Mouse (Mus musculus): ENCODE data around the gene Osbpl10. TPM values are rescaled to one million over a fixed set of nuclear protein-coding genes. Genes with fewer than 3 reads are reported as not detected.

Gene Osbpl10
- polyA plus RNA-seq, 1 experiment from 2014 or later = 1.4 TPM

DNA sequence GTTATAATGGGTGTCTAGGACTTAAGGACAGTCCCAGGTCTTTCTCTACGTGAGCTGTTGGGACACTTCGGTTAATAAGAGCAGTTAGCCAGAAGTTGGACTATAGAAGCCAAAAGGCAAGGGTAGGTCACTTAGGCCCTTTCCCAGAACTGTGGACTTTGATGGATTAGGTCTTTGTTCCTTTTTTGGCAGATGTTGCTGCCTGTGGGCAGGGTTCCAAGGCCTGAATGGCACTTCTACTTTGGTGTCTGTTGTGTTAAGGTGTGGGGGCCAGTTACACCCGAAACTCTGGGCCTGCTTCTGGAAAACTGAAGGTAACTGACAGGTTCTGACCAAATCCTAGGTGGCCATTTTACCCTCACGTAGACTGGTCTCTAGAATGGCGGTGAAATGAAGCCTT is 141.9 kb downstream of the Osbpl10 start:
- Histone ChIP-seq H3K4me1 (ENCODE audit: control insufficient read depth, insufficient read depth, low read length) (peaks cover 11% of the 10 kb centered on the region; the same call in 1 of the 2 replicates), H3K4me3 (ENCODE audit: low read length) (no peak overlapping the region), H3K9ac (ENCODE audit: low read depth, low read length) (no peak overlapping the region), H3K9me3 (ENCODE audit: control insufficient read depth, low read length) (no peaks in the 10 kb centered on the region), H3K36me3 (ENCODE audit: control insufficient read depth, insufficient read depth, low read length) (no peaks in the 10 kb centered on the region), H3K4me2 (ENCODE audit: low read depth, low read length) (no peak overlapping the region), H3K27me3 (replicated peaks; ENCODE audit: control insufficient read depth, insufficient read depth, low read length) (no peaks in the 10 kb centered on the region), H3K27ac (ENCODE audit: low read length) (no peak overlapping the region)
- ATAC-seq = peak; percentile 9; the same call in 1 of the 2 replicates
- 75% methylated on average over 5 of the region's 5 CpGs for WGBS

DNA sequence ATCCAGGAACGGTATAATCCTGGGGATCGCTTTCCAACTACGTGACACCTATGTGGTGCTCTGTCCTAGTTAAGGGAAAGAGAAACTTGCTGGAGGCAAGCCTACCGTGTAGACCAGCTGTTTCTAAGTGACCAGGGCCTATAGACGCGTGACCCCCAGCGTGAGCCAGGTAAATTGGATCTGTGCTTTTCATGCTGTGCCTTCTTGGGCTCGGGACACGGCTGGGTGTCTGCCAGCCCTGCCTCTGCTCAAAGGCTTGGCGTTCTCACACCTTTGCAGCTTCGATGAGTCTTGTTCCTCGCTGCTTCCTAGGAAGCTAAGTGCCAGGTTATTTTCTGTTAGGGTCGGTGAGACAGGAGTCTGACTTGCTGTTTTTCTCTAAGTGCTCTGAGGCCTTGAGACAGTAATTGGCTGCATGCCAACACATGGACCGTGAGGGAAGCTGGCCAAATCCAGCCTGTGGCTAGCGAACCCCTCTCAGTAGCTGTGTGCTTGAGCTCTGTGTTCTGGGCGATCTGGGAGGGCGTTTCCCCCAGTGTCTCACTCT is 142.4 kb downstream of the Osbpl10 start:
- Histone ChIP-seq H3K9me3 (ENCODE audit: control insufficient read depth, low read length) (no peaks in the 10 kb centered on the region), H3K36me3 (ENCODE audit: control insufficient read depth, insufficient read depth, low read length) (no peaks in the 10 kb centered on the region), H3K27ac (ENCODE audit: low read length) (no peak overlapping the region), H3K9ac (ENCODE audit: low read depth, low read length) (no peak overlapping the region), H3K4me2 (ENCODE audit: low read depth, low read length) (no peak overlapping the region), H3K4me3 (ENCODE audit: low read length) (no peak overlapping the region), H3K4me1 (ENCODE audit: control insufficient read depth, insufficient read depth, low read length) (peaks cover 11% of the 10 kb centered on the region; the same call in 1 of the 2 replicates), H3K27me3 (replicated peaks; ENCODE audit: control insufficient read depth, insufficient read depth, low read length) (no peaks in the 10 kb centered on the region)
- ATAC-seq = 0 out of 2 replicates have a peak, but pooled peaks have one; percentile 9
- WGBS = 62% methylated on average over 17 of the region's 17 CpGs

DNA sequence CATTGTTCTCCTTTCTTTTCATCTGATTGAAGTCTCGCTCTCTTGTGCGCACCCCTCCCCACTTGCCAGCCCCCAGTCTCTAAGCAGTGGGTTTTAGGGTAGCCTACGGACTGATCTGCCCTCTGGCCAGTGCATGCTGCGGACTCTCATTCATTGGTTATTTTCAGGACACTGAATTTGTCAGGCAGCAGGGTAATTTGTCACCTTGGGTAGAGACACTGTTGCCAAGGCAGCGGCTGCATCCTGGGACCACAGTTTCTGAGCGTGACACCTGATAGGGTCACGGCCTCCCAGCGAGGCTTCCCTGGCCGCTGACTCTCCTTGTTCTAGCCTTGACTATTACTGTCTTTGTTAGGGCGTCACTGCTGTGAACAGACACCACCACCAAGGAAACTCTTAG is 149.0 kb downstream of the Osbpl10 start:
- no peaks in the 10 kb centered on the region for H3K27me3 ChIP-seq (replicated peaks; ENCODE audit: control insufficient read depth, insufficient read depth, low read length)
- no peak overlapping the region for H3K9ac ChIP-seq (ENCODE audit: low read depth, low read length)
- H3K4me1 ChIP-seq (ENCODE audit: control insufficient read depth, insufficient read depth, low read length) = no peaks in the 10 kb centered on the region
- no peak overlapping the region for H3K27ac ChIP-seq (ENCODE audit: low read length)
- no peaks in the 10 kb centered on the region for H3K9me3 ChIP-seq (ENCODE audit: control insufficient read depth, low read length)
- WGBS = 77% methylated on average over 10 of the region's 10 CpGs
- no peak overlapping the region for H3K4me2 ChIP-seq (ENCODE audit: low read depth, low read length)
- H3K4me3 ChIP-seq (ENCODE audit: low read length) = no peak overlapping the region
- H3K36me3 ChIP-seq (ENCODE audit: control insufficient read depth, insufficient read depth, low read length) = no peaks in the 10 kb centered on the region
- ATAC-seq = no peak

DNA sequence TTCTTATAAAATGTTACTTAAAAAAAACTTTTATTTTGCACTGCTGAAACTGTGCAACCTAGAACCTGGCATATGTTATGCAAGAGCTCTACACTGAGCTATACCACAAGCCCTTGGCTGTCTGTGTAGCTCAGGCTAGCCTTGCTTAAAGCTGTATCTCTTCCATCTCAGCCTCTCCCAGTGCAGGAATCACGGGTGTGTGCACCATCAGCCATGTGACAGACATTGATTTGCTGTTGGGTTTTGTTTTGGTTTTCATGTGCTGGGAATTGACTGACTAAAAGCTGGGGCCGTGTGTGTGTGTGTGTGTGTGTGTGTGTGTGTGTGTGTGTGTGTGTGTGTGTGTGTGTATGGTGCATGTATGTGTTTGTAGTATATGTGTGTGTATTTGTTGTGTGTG is 155.6 kb downstream of the Osbpl10 start:
- Histone ChIP-seq H3K27ac (ENCODE audit: low read length) (no peak overlapping the region), H3K9me3 (ENCODE audit: control insufficient read depth, low read length) (no peaks in the 10 kb centered on the region), H3K4me3 (ENCODE audit: low read length) (no peak overlapping the region), H3K27me3 (replicated peaks; ENCODE audit: control insufficient read depth, insufficient read depth, low read length) (no peaks in the 10 kb centered on the region), H3K36me3 (ENCODE audit: control insufficient read depth, insufficient read depth, low read length) (no peaks in the 10 kb centered on the region), H3K9ac (ENCODE audit: low read depth, low read length) (no peak overlapping the region), H3K4me2 (ENCODE audit: low read depth, low read length) (no peak overlapping the region), H3K4me1 (ENCODE audit: control insufficient read depth, insufficient read depth, low read length) (no peaks in the 10 kb centered on the region)
- ATAC-seq = no peak
- 61% methylated on average over 2 of the region's 2 CpGs for WGBS

DNA sequence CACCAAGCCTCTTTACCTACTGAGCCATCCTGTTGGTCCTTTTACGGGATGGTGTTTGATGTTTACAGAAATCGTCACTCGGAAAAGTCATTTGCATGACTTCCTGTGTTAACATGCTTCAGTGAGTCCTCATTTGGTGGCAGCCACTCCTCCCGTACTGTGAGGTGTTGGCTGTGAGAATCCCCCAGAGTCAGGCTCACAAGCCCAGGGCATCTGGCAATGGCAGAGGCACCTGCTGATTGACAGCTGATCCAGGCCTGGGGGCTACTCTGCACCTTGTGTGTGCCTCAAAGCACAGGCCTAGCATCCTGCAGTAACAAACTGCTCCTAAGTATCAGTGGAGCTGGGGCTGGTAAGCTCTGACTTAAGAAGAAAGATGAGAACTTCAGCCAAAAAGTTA is 156.4 kb downstream of the Osbpl10 start:
- Histone ChIP-seq H3K36me3 (ENCODE audit: control insufficient read depth, insufficient read depth, low read length) (no peaks in the 10 kb centered on the region), H3K4me1 (ENCODE audit: control insufficient read depth, insufficient read depth, low read length) (no peaks in the 10 kb centered on the region), H3K4me3 (ENCODE audit: low read length) (no peak overlapping the region), H3K9ac (ENCODE audit: low read depth, low read length) (no peak overlapping the region), H3K27me3 (replicated peaks; ENCODE audit: control insufficient read depth, insufficient read depth, low read length) (no peaks in the 10 kb centered on the region), H3K4me2 (ENCODE audit: low read depth, low read length) (no peak overlapping the region), H3K9me3 (ENCODE audit: control insufficient read depth, low read length) (no peaks in the 10 kb centered on the region), H3K27ac (ENCODE audit: low read length) (no peak overlapping the region)
- 61% methylated on average over 4 of the region's 4 CpGs for WGBS
- ATAC-seq = no peak

DNA sequence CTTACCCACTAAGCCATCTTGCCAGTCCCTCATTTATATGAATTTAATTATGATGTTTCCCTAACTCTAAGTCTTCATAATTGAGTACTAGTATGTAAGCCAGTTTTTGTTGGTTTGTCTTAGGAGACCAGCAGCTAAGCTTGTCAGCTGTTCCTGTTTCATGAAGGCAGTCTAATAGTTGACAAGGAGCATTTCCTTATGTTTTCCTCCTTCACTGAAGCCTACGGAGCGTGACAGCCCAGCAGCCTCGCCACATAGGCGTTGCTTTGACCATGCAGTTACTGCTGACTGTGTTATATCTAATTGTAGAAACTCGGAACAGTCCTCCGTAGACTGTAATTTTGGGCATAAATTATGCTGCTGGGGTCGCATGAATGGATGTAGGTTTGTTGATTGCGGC is 157.0 kb downstream of the Osbpl10 start:
- H3K4me2 ChIP-seq (ENCODE audit: low read depth, low read length) = no peak overlapping the region
- no peak overlapping the region for H3K9ac ChIP-seq (ENCODE audit: low read depth, low read length)
- H3K27ac ChIP-seq (ENCODE audit: low read length) = no peak overlapping the region
- no peak overlapping the region for H3K4me3 ChIP-seq (ENCODE audit: low read length)
- H3K4me1 ChIP-seq (ENCODE audit: control insufficient read depth, insufficient read depth, low read length) = no peaks in the 10 kb centered on the region
- 70% methylated on average over 8 of the region's 8 CpGs for WGBS
- H3K27me3 ChIP-seq (replicated peaks; ENCODE audit: control insufficient read depth, insufficient read depth, low read length) = no peaks in the 10 kb centered on the region
- no peak for ATAC-seq
- H3K9me3 ChIP-seq (ENCODE audit: control insufficient read depth, low read length) = no peaks in the 10 kb centered on the region
- H3K36me3 ChIP-seq (ENCODE audit: control insufficient read depth, insufficient read depth, low read length) = no peaks in the 10 kb centered on the region

DNA sequence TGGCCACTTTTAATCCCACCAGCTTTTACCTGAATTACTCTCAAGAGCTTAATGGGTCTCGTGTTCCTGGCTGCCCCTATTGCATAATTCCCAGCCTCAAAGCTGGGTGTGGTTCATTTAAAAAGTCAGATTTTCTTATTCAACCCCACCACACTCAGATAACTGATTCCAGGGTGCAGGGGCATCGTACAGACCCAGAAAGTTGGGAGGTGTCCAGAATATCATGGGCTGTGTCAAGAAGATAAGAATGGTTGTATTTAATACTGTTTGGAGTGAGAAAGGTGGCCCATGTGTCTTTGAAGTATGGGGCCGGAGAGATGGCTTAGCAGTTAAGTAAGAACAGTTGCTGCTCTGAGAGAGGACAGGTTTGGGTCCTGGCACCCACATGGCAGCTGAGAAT is 159.5 kb downstream of the Osbpl10 start:
- 57% methylated on average over 3 of the region's 3 CpGs for WGBS
- H3K4me3 ChIP-seq (ENCODE audit: low read length) = no peak overlapping the region
- no peak overlapping the region for H3K4me2 ChIP-seq (ENCODE audit: low read depth, low read length)
- H3K27ac ChIP-seq (ENCODE audit: low read length) = no peak overlapping the region
- H3K9ac ChIP-seq (ENCODE audit: low read depth, low read length) = no peak overlapping the region
- no peak for ATAC-seq
- H3K4me1 ChIP-seq (ENCODE audit: control insufficient read depth, insufficient read depth, low read length) = no peaks in the 10 kb centered on the region
- H3K27me3 ChIP-seq (replicated peaks; ENCODE audit: control insufficient read depth, insufficient read depth, low read length) = no peaks in the 10 kb centered on the region
- H3K36me3 ChIP-seq (ENCODE audit: control insufficient read depth, insufficient read depth, low read length) = no peaks in the 10 kb centered on the region
- H3K9me3 ChIP-seq (ENCODE audit: control insufficient read depth, low read length) = no peaks in the 10 kb centered on the region

DNA sequence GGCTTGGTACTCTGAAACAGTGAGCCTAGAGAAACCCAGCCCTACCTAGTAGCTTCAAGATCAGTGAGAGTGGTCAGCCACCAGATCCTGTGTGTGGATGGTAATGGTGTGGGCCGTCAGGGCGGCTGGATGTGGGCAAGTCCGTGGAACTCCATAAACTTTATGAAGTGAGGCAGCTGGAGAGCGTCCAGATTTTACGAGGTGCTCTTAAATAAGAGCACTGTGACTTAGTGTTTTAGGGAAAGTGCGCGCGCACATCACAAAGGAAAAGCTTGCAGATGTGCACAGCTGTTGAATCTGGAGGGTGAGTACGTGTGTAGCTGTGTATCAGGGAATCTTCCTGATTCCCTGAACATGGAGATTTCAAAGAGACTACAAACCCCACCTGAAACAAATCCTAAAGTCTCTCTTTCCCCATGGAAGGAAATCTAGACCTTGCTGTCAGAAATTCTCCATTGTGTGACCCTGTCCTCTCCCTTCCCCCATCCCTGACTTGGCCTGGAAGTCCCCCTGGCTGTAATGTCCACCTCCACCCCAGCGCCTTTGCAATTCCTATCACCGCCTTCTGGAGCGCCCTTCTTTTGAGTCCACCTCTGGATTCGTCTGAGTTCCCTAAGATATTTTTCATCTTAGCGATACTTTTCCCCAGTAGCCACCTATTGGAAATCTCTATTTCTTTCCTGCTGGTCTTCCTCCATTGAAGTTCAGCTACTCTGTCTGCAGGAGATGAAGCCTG is 161.4 kb downstream of the Osbpl10 start:
- WGBS = 58% methylated on average over 14 of the region's 14 CpGs
- H3K9me3 ChIP-seq (ENCODE audit: control insufficient read depth, low read length) = no peaks in the 10 kb centered on the region
- no peaks in the 10 kb centered on the region for H3K36me3 ChIP-seq (ENCODE audit: control insufficient read depth, insufficient read depth, low read length)
- no peaks in the 10 kb centered on the region for H3K4me1 ChIP-seq (ENCODE audit: control insufficient read depth, insufficient read depth, low read length)
- H3K4me2 ChIP-seq (ENCODE audit: low read depth, low read length) = no peak overlapping the region
- no peaks in the 10 kb centered on the region for H3K27me3 ChIP-seq (replicated peaks; ENCODE audit: control insufficient read depth, insufficient read depth, low read length)
- no peak overlapping the region for H3K4me3 ChIP-seq (ENCODE audit: low read length)
- 0 out of 2 replicates have a peak overlapping the region, but pooled peaks have one; percentile 16 for H3K27ac ChIP-seq (ENCODE audit: low read length)
- no peak overlapping the region for H3K9ac ChIP-seq (ENCODE audit: low read depth, low read length)
- 0 out of 2 replicates have a peak, but pooled peaks have one; percentile 38 for ATAC-seq

DNA sequence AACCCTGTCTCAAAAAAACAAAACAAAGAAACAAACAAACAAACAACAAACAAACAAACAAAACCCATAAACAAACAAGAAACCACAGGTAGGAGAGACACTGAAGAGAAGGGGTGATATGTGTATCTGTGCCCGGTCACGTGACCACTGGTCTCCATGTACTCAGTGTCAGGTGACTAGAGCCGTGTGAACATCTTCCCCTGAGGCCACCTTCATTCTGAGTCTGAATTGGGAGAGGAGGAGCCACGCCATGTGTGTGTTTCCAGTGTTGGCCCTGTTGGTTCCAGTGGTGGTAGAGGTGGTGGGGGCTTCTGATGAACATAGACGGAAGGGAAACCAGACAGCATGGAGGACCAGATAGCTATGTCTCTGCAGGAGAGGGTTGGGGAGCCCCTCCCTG is 168.8 kb downstream of the Osbpl10 start:
- no peak overlapping the region for H3K9ac ChIP-seq (ENCODE audit: low read depth, low read length)
- H3K4me3 ChIP-seq (ENCODE audit: low read length) = no peak overlapping the region
- no peaks in the 10 kb centered on the region for H3K36me3 ChIP-seq (ENCODE audit: control insufficient read depth, insufficient read depth, low read length)
- H3K27me3 ChIP-seq (replicated peaks; ENCODE audit: control insufficient read depth, insufficient read depth, low read length) = no peaks in the 10 kb centered on the region
- H3K27ac ChIP-seq (ENCODE audit: low read length) = no peak overlapping the region
- no peak overlapping the region for H3K4me2 ChIP-seq (ENCODE audit: low read depth, low read length)
- 0 out of 2 replicates have a peak, but pooled peaks cover 3% of the 10 kb centered on the region for H3K9me3 ChIP-seq (ENCODE audit: control insufficient read depth, low read length)
- ATAC-seq = no peak
- WGBS = 86% methylated on average over 5 of the region's 5 CpGs
- H3K4me1 ChIP-seq (ENCODE audit: control insufficient read depth, insufficient read depth, low read length) = no peaks in the 10 kb centered on the region
